Mouse (Mus musculus) thymus, adult 2 months (tissue): ENCODE data around the gene Hspa4.
A peak's percentile ranks its signal among the peaks of the same experiment; 100 is the strongest.

Source experiments
- CTCF ChIP-seq: fragments of 200-500 bp; IDR thresholded peaks from 2 replicates; pipeline ENCODE4 v1.5.1; 2012; ENCODE audit warnings: mild to moderate bottlenecking, control low read depth, low read length, moderate library complexity, borderline replicate concordance; ENCODE audit not compliant: control insufficient read depth, poor library complexity, insufficient read depth; ENCODE audit errors: extremely low read depth
- POLR2A ChIP-seq: fragments of 200-500 bp; IDR thresholded peaks from 2 replicates; pipeline ENCODE4 v1.6.1; 2012; ENCODE audit warnings: mild to moderate bottlenecking, low read length, control low read depth, moderate library complexity; ENCODE audit not compliant: control insufficient read depth, poor library complexity, insufficient read depth; ENCODE audit errors: extremely low read depth

DNA sequence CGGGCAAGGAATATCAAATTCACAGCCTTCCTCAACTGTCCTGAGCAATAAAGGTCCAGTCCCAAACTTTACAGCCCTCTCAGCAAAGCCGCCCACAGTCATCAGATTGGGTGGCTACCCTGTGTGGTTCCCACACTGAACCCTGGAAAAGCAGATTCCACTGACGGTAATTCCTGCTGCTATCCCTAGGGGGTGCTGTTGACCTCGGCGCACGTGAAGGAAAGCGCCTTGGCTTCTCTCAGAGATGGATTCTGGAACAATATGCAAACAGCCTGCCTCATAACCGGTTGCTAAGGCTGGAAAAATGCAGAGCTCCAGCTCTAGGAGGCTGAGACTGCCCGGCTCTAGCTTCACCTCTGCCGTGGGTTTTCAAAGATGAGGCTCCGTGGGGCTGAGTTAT lies 57.1 kb downstream of the Hspa4 start:
- TF ChIP-seq CTCF (peak; percentile 61; the same call in 1 of the 2 replicates), POLR2A (no peak)
